Mouse (Mus musculus): ENCODE results near the gene Gm20388. TPM values are rescaled to one million over a fixed set of nuclear protein-coding genes. Genes with fewer than 3 reads are reported as not detected.

The Gm20388 gene
- total and polyA plus RNA-seq, 2 experiments from 2014 or later, result 51.3 TPM; not detected in 1

DNA sequence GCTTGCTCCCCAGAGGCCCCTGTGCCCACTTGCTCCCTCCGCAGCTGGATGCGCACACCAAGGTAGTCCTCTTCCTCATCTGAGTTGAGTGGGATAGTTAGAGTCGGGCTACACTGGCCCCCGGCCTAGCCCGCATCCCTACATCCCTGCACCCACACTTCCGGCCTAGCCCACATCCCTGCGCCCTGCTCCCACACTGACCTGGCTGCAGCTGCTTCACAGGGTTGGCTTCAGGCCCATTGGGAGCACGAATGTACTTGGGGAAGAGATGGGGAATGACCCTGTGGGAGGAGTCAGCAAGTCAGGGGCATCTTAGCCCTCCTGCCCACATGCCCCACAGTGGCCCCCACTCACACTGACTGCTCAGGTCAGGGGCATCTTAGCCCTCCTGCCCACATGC, 2571.8 kb downstream of the Gm20388 start:
- no peak for ATAC-seq
- DNase-seq, result no peak
- Histone ChIP-seq H3K4me1 (ENCODE audit: insufficient read depth) (no peaks in the 10 kb centered on the region), H3K27me3 (ENCODE audit: insufficient read depth, low read length) (no peaks in the 10 kb centered on the region), H3K27ac (ENCODE audit: low read depth, low read length) (no peak overlapping the region), H3K4me3 (ENCODE audit: low read depth, low read length) (no peak overlapping the region), H3K9me3 (ENCODE audit: low read length) (no peaks in the 10 kb centered on the region), H3K9ac (no peak overlapping the region), H3K36me3 (ENCODE audit: insufficient read depth) (peaks cover 62% of the 10 kb centered on the region), H3K4me2 (ENCODE audit: low read depth) (no peak overlapping the region)
- no peak for TF ChIP-seq CTCF (IDR thresholded peaks at IDR 0.05; ENCODE audit: low read depth)
- WGBS, result 96% methylated on average over 8 of the region's 8 CpGs

DNA sequence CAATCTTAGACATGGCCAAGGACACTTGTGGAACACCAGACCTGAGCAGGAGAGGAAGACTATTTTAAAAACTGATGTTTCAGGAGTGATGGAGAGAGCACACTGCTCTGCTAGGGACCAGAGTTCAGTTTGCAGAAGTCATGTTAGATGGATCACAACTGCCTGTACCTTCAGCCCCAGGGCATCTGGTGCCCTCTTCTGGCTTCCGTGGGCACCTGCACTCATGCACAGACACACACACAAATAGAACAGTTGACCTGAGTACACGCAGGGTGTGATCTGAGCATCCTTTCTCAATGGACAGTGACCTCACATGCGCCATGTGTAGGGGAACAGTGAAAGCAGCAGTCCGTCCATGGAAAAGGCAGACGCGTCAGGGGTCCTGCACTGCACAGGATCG, 2573.2 kb downstream of the Gm20388 start:
- H3K27me3 ChIP-seq (ENCODE audit: insufficient read depth, low read length), result no peaks in the 10 kb centered on the region
- peaks cover 52% of the 10 kb centered on the region for H3K36me3 ChIP-seq (ENCODE audit: insufficient read depth)
- H3K27ac ChIP-seq (ENCODE audit: low read depth, low read length), result no peak overlapping the region
- 96% methylated on average over 7 of the region's 7 CpGs for WGBS
- H3K4me3 ChIP-seq (ENCODE audit: low read depth, low read length), result no peak overlapping the region
- no peak for ATAC-seq
- H3K4me2 ChIP-seq (ENCODE audit: low read depth), result no peak overlapping the region
- no peaks in the 10 kb centered on the region for H3K4me1 ChIP-seq (ENCODE audit: insufficient read depth)
- no peaks in the 10 kb centered on the region for H3K9me3 ChIP-seq (ENCODE audit: low read length)
- no peak for DNase-seq
- TF ChIP-seq CTCF (IDR thresholded peaks at IDR 0.05; ENCODE audit: low read depth), result peak; percentile 22; the same call in 1 of the 2 replicates
- no peak overlapping the region for H3K9ac ChIP-seq

GRCm38 (mm10) chr8:122484831-122485230, 2574.2 kb downstream of the Gm20388 start:
- TF ChIP-seq CTCF (IDR thresholded peaks at IDR 0.05; ENCODE audit: low read depth), result no peak
- Histone ChIP-seq H3K27ac (ENCODE audit: low read depth, low read length) (no peak overlapping the region), H3K27me3 (ENCODE audit: insufficient read depth, low read length) (no peaks in the 10 kb centered on the region), H3K4me1 (ENCODE audit: insufficient read depth) (no peaks in the 10 kb centered on the region), H3K9ac (no peak overlapping the region), H3K4me2 (ENCODE audit: low read depth) (no peak overlapping the region), H3K9me3 (ENCODE audit: low read length) (no peaks in the 10 kb centered on the region), H3K4me3 (ENCODE audit: low read depth, low read length) (no peak overlapping the region), H3K36me3 (ENCODE audit: insufficient read depth) (peaks cover 43% of the 10 kb centered on the region)
- DNase-seq, result no peak
- ATAC-seq, result no peak
- WGBS, result 92% methylated on average over 12 of the region's 12 CpGs

GRCm38 (mm10) chr8:122488387-122488786, 2577.7 kb downstream of the Gm20388 start:
- H3K4me3 ChIP-seq (ENCODE audit: low read depth, low read length), result no peak overlapping the region
- peak; percentile 52 for DNase-seq
- H3K9me3 ChIP-seq (ENCODE audit: low read length), result no peaks in the 10 kb centered on the region
- 62% methylated on average over 9 of the region's 9 CpGs for WGBS
- peak; percentile 66 for ATAC-seq
- no peak overlapping the region for H3K4me2 ChIP-seq (ENCODE audit: low read depth)
- H3K36me3 ChIP-seq (ENCODE audit: insufficient read depth), result peaks cover 13% of the 10 kb centered on the region
- H3K27ac ChIP-seq (ENCODE audit: low read depth, low read length), result no peak overlapping the region
- H3K27me3 ChIP-seq (ENCODE audit: insufficient read depth, low read length), result no peaks in the 10 kb centered on the region
- TF ChIP-seq CTCF (IDR thresholded peaks at IDR 0.05; ENCODE audit: low read depth), result no peak
- H3K4me1 ChIP-seq (ENCODE audit: insufficient read depth), result no peaks in the 10 kb centered on the region
- H3K9ac ChIP-seq, result no peak overlapping the region

- Histone ChIP-seq H3K4me1 (ENCODE audit: insufficient read depth) (no peaks in the 10 kb centered on the region), H3K27ac (ENCODE audit: low read depth, low read length) (no peak overlapping the region), H3K36me3 (ENCODE audit: insufficient read depth) (no peaks in the 10 kb centered on the region), H3K4me2 (ENCODE audit: low read depth) (no peak overlapping the region), H3K9ac (no peak overlapping the region), H3K4me3 (ENCODE audit: low read depth, low read length) (no peak overlapping the region), H3K9me3 (ENCODE audit: low read length) (no peaks in the 10 kb centered on the region), H3K27me3 (ENCODE audit: insufficient read depth, low read length) (no peaks in the 10 kb centered on the region)
- no peak for ATAC-seq
- no peak for TF ChIP-seq CTCF (IDR thresholded peaks at IDR 0.05; ENCODE audit: low read depth)
- 82% methylated on average over 12 of the region's 12 CpGs for WGBS
- no peak for DNase-seq
These were observed 2586.5 kb downstream of the Gm20388 start for GRCm38 (mm10) chr8:122497016-122497734.

GRCm38 (mm10) chr8:122497912-122498311, 2587.3 kb downstream of the Gm20388 start:
- Histone ChIP-seq H3K9me3 (ENCODE audit: low read length) (no peaks in the 10 kb centered on the region), H3K4me2 (ENCODE audit: low read depth) (no peak overlapping the region), H3K9ac (no peak overlapping the region), H3K4me1 (ENCODE audit: insufficient read depth) (no peaks in the 10 kb centered on the region), H3K4me3 (ENCODE audit: low read depth, low read length) (no peak overlapping the region), H3K27ac (ENCODE audit: low read depth, low read length) (no peak overlapping the region), H3K36me3 (ENCODE audit: insufficient read depth) (no peaks in the 10 kb centered on the region), H3K27me3 (ENCODE audit: insufficient read depth, low read length) (no peaks in the 10 kb centered on the region)
- DNase-seq (no peak), ATAC-seq (no peak)
- 65% methylated on average over 17 of the region's 17 CpGs for WGBS
- peak; percentile 34; the same call in 1 of the 2 replicates for TF ChIP-seq CTCF (IDR thresholded peaks at IDR 0.05; ENCODE audit: low read depth)

DNA sequence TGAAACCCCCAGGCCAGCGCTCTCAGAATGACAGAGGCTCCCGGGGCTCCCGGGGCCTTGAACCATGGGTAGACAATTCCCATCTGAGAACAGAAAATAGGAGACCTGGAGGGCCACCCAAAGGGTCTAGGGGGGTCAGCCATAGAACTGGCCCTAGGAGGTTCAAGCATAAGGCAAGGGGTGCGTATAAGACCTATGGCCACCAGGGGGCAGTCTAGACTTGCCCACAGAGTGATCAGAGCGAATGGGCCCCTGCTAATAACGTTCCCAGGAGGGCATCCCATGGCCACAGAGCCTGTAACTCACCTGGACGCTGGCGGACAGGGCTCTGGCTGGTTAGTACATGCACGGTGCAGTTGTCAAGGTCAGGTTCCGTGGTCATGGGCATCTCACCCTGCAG, 2590.2 kb downstream of the Gm20388 start:
- peak; percentile 48 for ATAC-seq
- peak; percentile 94 for TF ChIP-seq CTCF (IDR thresholded peaks at IDR 0.05; ENCODE audit: low read depth)

More for the DNA sequence above, 2590.2 kb downstream of the Gm20388 start:
- H3K27me3 ChIP-seq (ENCODE audit: insufficient read depth, low read length), result no peaks in the 10 kb centered on the region
- no peak overlapping the region for H3K4me3 ChIP-seq (ENCODE audit: low read depth, low read length)
- peak; percentile 85 for DNase-seq
- H3K36me3 ChIP-seq (ENCODE audit: insufficient read depth), result no peaks in the 10 kb centered on the region
- no peaks in the 10 kb centered on the region for H3K9me3 ChIP-seq (ENCODE audit: low read length)
- no peak overlapping the region for H3K4me2 ChIP-seq (ENCODE audit: low read depth)
- H3K4me1 ChIP-seq (ENCODE audit: insufficient read depth), result no peaks in the 10 kb centered on the region
- H3K9ac ChIP-seq, result no peak overlapping the region
- no peak overlapping the region for H3K27ac ChIP-seq (ENCODE audit: low read depth, low read length)
- WGBS, result 39% methylated on average over 10 of the region's 10 CpGs

Data from forebrain, postnatal 0 days (tissue).